Mouse (Mus musculus) limb, embryonic 13.5 days (tissue): ENCODE measurements around the gene Agtrap. TPM values are rescaled to one million over a fixed set of nuclear protein-coding genes. Genes with fewer than 3 reads are reported as not detected.

Experiments used
- ATAC-seq: fragments of 200-750 bp; cut with Nextera tagmentation; 2 replicates; pipeline ENCODE4 v1.8.0; 2017; ENCODE audit warnings: low read depth, moderate number of reproducible peaks, moderate TSS enrichment; ENCODE audit not compliant: low FRiP score
- H3K27ac ChIP-seq: fragments of 300-500 bp; sonication (generic); 2 replicates; pipeline ENCODE4 v1.5.1; 2015; ENCODE audit warnings: inconsistent platforms, mild to moderate bottlenecking, moderate library complexity
- H3K27me3 ChIP-seq: fragments of 300-500 bp; sonication (generic); 2 replicates; pipeline ENCODE4 v1.6.1; 2015; ENCODE audit warnings: mild to moderate bottlenecking, inconsistent platforms
- H3K36me3 ChIP-seq: fragments of 300-500 bp; sonication (generic); 2 replicates; pipeline ENCODE4 v1.6.1; 2015; ENCODE audit warnings: inconsistent platforms, mild to moderate bottlenecking, moderate library complexity
- H3K4me1 ChIP-seq: fragments of 300-500 bp; sonication (generic); 2 replicates; pipeline ENCODE4 v1.6.1; 2015; ENCODE audit warnings: inconsistent platforms
- H3K4me2 ChIP-seq: fragments of 300-500 bp; sonication (generic); replicated peaks from 2 replicates; pipeline ENCODE4 v1.6.1; 2015; ENCODE audit warnings: inconsistent platforms, mild to moderate bottlenecking, moderate library complexity
- H3K4me3 ChIP-seq: fragments of 300-500 bp; sonication (generic); 2 replicates; pipeline ENCODE4 v1.5.1; 2015; ENCODE audit warnings: moderate library complexity, mild to moderate bottlenecking, inconsistent platforms
- H3K9ac ChIP-seq: fragments of 300-500 bp; sonication (generic); 2 replicates; pipeline ENCODE4 v1.6.1; 2015; ENCODE audit warnings: mild to moderate bottlenecking, inconsistent platforms
- H3K9me3 ChIP-seq: fragments of 300-500 bp; sonication (generic); 2 replicates; pipeline ENCODE4 v1.6.1; 2016; ENCODE audit warnings: inconsistent platforms
- WGBS: fragments of 180-500 bp; shearing (Covaris S2); methylation state at CpG from one replicate; pipeline ENCODE4 v1.1.7; 2015; 5-methylcytosine and 5-hydroxymethylcytosine counted together
- polyA plus RNA-seq: library from polyadenylated mRNA; unstranded; fragments of >200 nt; fragmentation: Nextera tagmentation; extraction: Ambion mirVana; gene quantifications from 2 replicates; pipeline ENCODE4 v1.2.1, GENCODE M21; 2015

The Agtrap gene
- polyA plus RNA-seq, 1 experiment from 2014 or later, result 14.1 TPM

GRCm38 (mm10) chr4:148069602-148070218 is 18.1 kb downstream of the Agtrap start:
- H3K4me3 ChIP-seq, result no peak overlapping the region
- H3K27ac ChIP-seq, result no peak overlapping the region
- WGBS, result 81% methylated on average over 9 of the region's 9 CpGs
- H3K4me2 ChIP-seq, result no peak overlapping the region
- H3K4me1 ChIP-seq, result peaks cover 5% of the 10 kb centered on the region; the same call in 1 of the 2 replicates
- no peaks in the 10 kb centered on the region for H3K9me3 ChIP-seq
- H3K9ac ChIP-seq, result no peak overlapping the region
- H3K27me3 ChIP-seq, result no peaks in the 10 kb centered on the region
- no peaks in the 10 kb centered on the region for H3K36me3 ChIP-seq
- no peak for ATAC-seq

- no peak overlapping the region for H3K9ac ChIP-seq
- no peaks in the 10 kb centered on the region for H3K27me3 ChIP-seq
- H3K4me2 ChIP-seq, result no peak overlapping the region
- 87% methylated on average over 8 of the region's 8 CpGs for WGBS
- H3K36me3 ChIP-seq, result no peaks in the 10 kb centered on the region
- H3K27ac ChIP-seq, result no peak overlapping the region
- ATAC-seq, result no peak
- H3K4me1 ChIP-seq, result peaks cover 5% of the 10 kb centered on the region; the same call in 1 of the 2 replicates
- no peaks in the 10 kb centered on the region for H3K9me3 ChIP-seq
- no peak overlapping the region for H3K4me3 ChIP-seq
Observed at GRCm38 (mm10) chr4:148067346-148067745, 20.5 kb downstream of the Agtrap start.

GRCm38 (mm10) chr4:148066401-148066744 is 21.5 kb downstream of the Agtrap start:
- H3K27me3 ChIP-seq, result no peaks in the 10 kb centered on the region
- ATAC-seq, result no peak
- no peaks in the 10 kb centered on the region for H3K36me3 ChIP-seq
- 63% methylated on average over 9 of the region's 9 CpGs for WGBS
- H3K9me3 ChIP-seq, result no peaks in the 10 kb centered on the region
- no peak overlapping the region for H3K9ac ChIP-seq
- H3K27ac ChIP-seq, result no peak overlapping the region
- peaks cover 2% of the 10 kb centered on the region; the same call in 1 of the 2 replicates for H3K4me1 ChIP-seq
- no peak overlapping the region for H3K4me2 ChIP-seq
- no peak overlapping the region for H3K4me3 ChIP-seq

GRCm38 (mm10) chr4:148065702-148066400 is 22.0 kb downstream of the Agtrap start:
- Histone ChIP-seq H3K36me3 (no peaks in the 10 kb centered on the region), H3K4me1 (no peaks in the 10 kb centered on the region), H3K27me3 (no peaks in the 10 kb centered on the region), H3K9me3 (no peaks in the 10 kb centered on the region), H3K9ac (no peak overlapping the region), H3K27ac (no peak overlapping the region), H3K4me3 (no peak overlapping the region), H3K4me2 (no peak overlapping the region)
- WGBS, result 50% methylated on average over 6 of the region's 6 CpGs
- no peak for ATAC-seq

- H3K4me3 ChIP-seq, result no peak overlapping the region
- ATAC-seq, result no peak
- no peaks in the 10 kb centered on the region for H3K9me3 ChIP-seq
- no peak overlapping the region for H3K4me2 ChIP-seq
- no peak overlapping the region for H3K27ac ChIP-seq
- no peaks in the 10 kb centered on the region for H3K4me1 ChIP-seq
- no peaks in the 10 kb centered on the region for H3K27me3 ChIP-seq
- 88% methylated on average over 9 of the region's 9 CpGs for WGBS
- H3K36me3 ChIP-seq, result peaks cover 30% of the 10 kb centered on the region
- no peak overlapping the region for H3K9ac ChIP-seq
Observed at GRCm38 (mm10) chr4:148061086-148061480, 26.7 kb downstream of the Agtrap start.

- Histone ChIP-seq H3K4me2 (no peak overlapping the region), H3K4me3 (no peak overlapping the region), H3K27me3 (no peaks in the 10 kb centered on the region), H3K36me3 (peaks cover 37% of the 10 kb centered on the region), H3K9ac (no peak overlapping the region), H3K9me3 (no peaks in the 10 kb centered on the region), H3K27ac (no peak overlapping the region), H3K4me1 (no peaks in the 10 kb centered on the region)
- 51% methylated on average over 13 of the region's 13 CpGs for WGBS
- no peak for ATAC-seq
Observed at GRCm38 (mm10) chr4:148060120-148061085, 27.4 kb downstream of the Agtrap start.

GRCm38 (mm10) chr4:148058993-148059392 is 28.8 kb downstream of the Agtrap start:
- peaks cover 51% of the 10 kb centered on the region for H3K36me3 ChIP-seq
- no peak for ATAC-seq
- no peak overlapping the region for H3K27ac ChIP-seq
- WGBS, result 90% methylated on average over 6 of the region's 6 CpGs
- H3K27me3 ChIP-seq, result no peaks in the 10 kb centered on the region
- no peaks in the 10 kb centered on the region for H3K4me1 ChIP-seq
- no peak overlapping the region for H3K9ac ChIP-seq
- no peaks in the 10 kb centered on the region for H3K9me3 ChIP-seq
- H3K4me2 ChIP-seq, result no peak overlapping the region
- H3K4me3 ChIP-seq, result no peak overlapping the region

- Histone ChIP-seq H3K4me3 (no peak overlapping the region), H3K9me3 (no peaks in the 10 kb centered on the region), H3K9ac (no peak overlapping the region), H3K36me3 (peaks cover 58% of the 10 kb centered on the region), H3K27ac (no peak overlapping the region), H3K27me3 (no peaks in the 10 kb centered on the region), H3K4me1 (no peaks in the 10 kb centered on the region), H3K4me2 (no peak overlapping the region)
- ATAC-seq, result no peak
- 86% methylated on average over 9 of the region's 9 CpGs for WGBS
Observed at GRCm38 (mm10) chr4:148058218-148058819, 29.5 kb downstream of the Agtrap start.

GRCm38 (mm10) chr4:148057661-148058209 is 30.1 kb downstream of the Agtrap start:
- Histone ChIP-seq H3K4me3 (no peak overlapping the region), H3K36me3 (peaks cover 63% of the 10 kb centered on the region), H3K9ac (no peak overlapping the region), H3K4me1 (no peaks in the 10 kb centered on the region), H3K27me3 (no peaks in the 10 kb centered on the region), H3K4me2 (no peak overlapping the region), H3K9me3 (no peaks in the 10 kb centered on the region), H3K27ac (no peak overlapping the region)
- ATAC-seq, result no peak
- 57% methylated on average over 5 of the region's 5 CpGs for WGBS

GRCm38 (mm10) chr4:148056801-148057200 is 31.0 kb downstream of the Agtrap start:
- Histone ChIP-seq H3K27ac (no peak overlapping the region), H3K4me1 (no peaks in the 10 kb centered on the region), H3K36me3 (peaks cover 73% of the 10 kb centered on the region), H3K9me3 (no peaks in the 10 kb centered on the region), H3K9ac (no peak overlapping the region), H3K4me2 (no peak overlapping the region), H3K4me3 (no peak overlapping the region), H3K27me3 (no peaks in the 10 kb centered on the region)
- ATAC-seq, result no peak
- WGBS, result 79% methylated on average over 4 of the region's 4 CpGs

GRCm38 (mm10) chr4:148056246-148056645 is 31.6 kb downstream of the Agtrap start:
- 77% methylated on average over 7 of the region's 7 CpGs for WGBS

More at GRCm38 (mm10) chr4:148056246-148056645, 31.6 kb downstream of the Agtrap start:
- H3K9ac ChIP-seq, result no peak overlapping the region
- no peaks in the 10 kb centered on the region for H3K27me3 ChIP-seq
- H3K9me3 ChIP-seq, result no peaks in the 10 kb centered on the region
- H3K4me2 ChIP-seq, result no peak overlapping the region
- no peak overlapping the region; the same call in 1 of the 2 replicates for H3K27ac ChIP-seq
- peaks cover 78% of the 10 kb centered on the region for H3K36me3 ChIP-seq
- peak; percentile 35; the same call in 1 of the 2 replicates for ATAC-seq
- no peaks in the 10 kb centered on the region for H3K4me1 ChIP-seq
- H3K4me3 ChIP-seq, result no peak overlapping the region
